Mouse (Mus musculus) hindbrain, embryonic 11.5 days (tissue): ENCODE data around the gene Bcl7c. TPM values are rescaled to one million over a fixed set of nuclear protein-coding genes. Genes with fewer than 3 reads are reported as not detected.

Source experiments
- ATAC-seq: fragments of 200-750 bp; cut with Nextera tagmentation; 2 replicates; pipeline ENCODE4 v1.8.0; 2017; ENCODE audit warnings: mild to moderate bottlenecking, moderate TSS enrichment, moderate library complexity; ENCODE audit not compliant: low FRiP score
- DNase-seq: peaks from one replicate; pipeline ENCODE4 v3.0.0-alpha.2; 2015; ENCODE audit warnings: low spot score
- H3K27ac ChIP-seq: fragments of 300-500 bp; sonication (generic); 2 replicates; pipeline ENCODE4 v1.5.1; 2014; ENCODE audit warnings: mild to moderate bottlenecking, low read depth, low read length
- H3K27me3 ChIP-seq: fragments of 300-500 bp; sonication (generic); 2 replicates; pipeline ENCODE4 v1.6.1; 2014; ENCODE audit warnings: mild to moderate bottlenecking, low read length, moderate library complexity, mixed read lengths; ENCODE audit not compliant: control insufficient read depth, insufficient read depth
- H3K36me3 ChIP-seq: fragments of 300-500 bp; sonication (generic); 2 replicates; pipeline ENCODE4 v1.6.1; 2014; ENCODE audit warnings: mild to moderate bottlenecking, low read length, moderate library complexity, mixed read lengths; ENCODE audit not compliant: control insufficient read depth, insufficient read depth
- H3K4me1 ChIP-seq: fragments of 300-500 bp; sonication (generic); replicated peaks from 2 replicates; pipeline ENCODE4 v1.6.1; 2014; ENCODE audit warnings: low read length, mixed read lengths; ENCODE audit not compliant: control insufficient read depth, insufficient read depth
- H3K4me2 ChIP-seq: fragments of 300-500 bp; sonication (generic); replicated peaks from 2 replicates; pipeline ENCODE4 v1.6.1; 2014; ENCODE audit warnings: mild to moderate bottlenecking, low read depth, low read length
- H3K4me3 ChIP-seq: fragments of 300-500 bp; sonication (generic); 2 replicates; pipeline ENCODE4 v1.5.1; 2014; ENCODE audit warnings: low read depth, low read length
- H3K9ac ChIP-seq: fragments of 300-500 bp; sonication (generic); 2 replicates; pipeline ENCODE4 v1.6.1; 2014; ENCODE audit warnings: low read depth, low read length
- H3K9me3 ChIP-seq: fragments of 300-500 bp; sonication (generic); 2 replicates; pipeline ENCODE4 v1.6.1; 2016; ENCODE audit warnings: low read length; ENCODE audit not compliant: control insufficient read depth
- WGBS: fragments of 180-500 bp; shearing (Covaris S2); extraction: QIAGEN DNeasy Blood & Tissue Kit; methylation state at CpG from one replicate; pipeline ENCODE4 v1.1.7; 2014; 5-methylcytosine and 5-hydroxymethylcytosine counted together
- polyA plus RNA-seq: library from polyadenylated mRNA; unstranded; fragments of >200 nt; fragmentation: Nextera tagmentation; extraction: Ambion mirVana; gene quantifications from 2 replicates; pipeline ENCODE4 v1.2.1, GENCODE M21; 2014

The Bcl7c gene
- polyA plus RNA-seq, 1 experiment from 2014 or later: 61.5 TPM

DNA sequence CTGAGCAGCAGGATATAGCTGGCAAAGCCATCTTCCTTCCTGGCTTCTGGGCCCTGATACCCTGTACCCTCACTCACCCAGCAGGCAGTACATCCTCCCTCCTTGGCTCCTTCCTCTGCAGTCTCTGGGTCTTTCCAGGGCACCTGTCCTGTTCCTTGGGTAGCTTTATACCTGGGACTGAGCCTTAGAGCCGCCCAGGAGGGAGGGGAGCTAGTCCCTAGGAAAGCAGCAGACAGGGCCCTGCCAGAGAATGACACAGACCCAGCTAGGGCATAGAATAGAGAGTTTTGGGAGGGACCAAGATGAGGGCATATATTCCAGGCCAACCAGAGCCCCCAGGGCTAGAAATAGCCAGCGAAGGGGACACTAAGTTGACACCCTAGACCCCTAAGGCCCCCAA, 16.8 kb upstream of the Bcl7c start:
- no peaks in the 10 kb centered on the region for H3K27me3 ChIP-seq
- no peaks in the 10 kb centered on the region for H3K9me3 ChIP-seq
- H3K36me3 ChIP-seq: no peaks in the 10 kb centered on the region
- no peaks in the 10 kb centered on the region for H3K4me1 ChIP-seq
- ATAC-seq: no peak
- 35% methylated on average over 2 of the region's 2 CpGs for WGBS
- no peak overlapping the region for H3K9ac ChIP-seq
- H3K4me2 ChIP-seq: no peak overlapping the region
- no peak overlapping the region for H3K27ac ChIP-seq
- DNase-seq: no peak
- H3K4me3 ChIP-seq: no peak overlapping the region

DNA sequence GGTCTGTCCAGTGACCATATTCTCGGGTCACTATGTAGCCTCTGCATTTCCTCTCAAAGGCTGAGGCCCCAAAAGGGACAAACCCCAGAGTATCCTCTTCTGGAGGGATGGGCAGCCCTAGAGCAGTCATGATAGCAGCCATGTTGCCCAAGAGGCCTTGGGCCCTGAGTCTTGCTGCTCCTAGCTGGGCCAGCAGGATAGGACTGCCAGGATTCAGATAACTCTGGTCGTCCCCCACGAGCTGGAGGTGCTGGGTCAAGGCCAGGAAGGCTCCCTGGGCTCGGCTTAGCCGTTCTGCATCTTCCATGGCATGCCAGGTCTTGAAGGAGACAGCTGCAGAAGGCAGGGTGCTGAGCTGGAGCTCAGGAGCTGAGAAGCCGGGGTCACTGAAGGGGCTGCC, 10.5 kb upstream of the Bcl7c start:
- no peaks in the 10 kb centered on the region for H3K36me3 ChIP-seq
- ATAC-seq (no peak), DNase-seq (no peak)
- no peak overlapping the region for H3K9ac ChIP-seq
- 87% methylated on average over 6 of the region's 6 CpGs for WGBS
- H3K4me2 ChIP-seq: no peak overlapping the region
- H3K27ac ChIP-seq: no peak overlapping the region
- peaks cover 3% of the 10 kb centered on the region; the same call in 1 of the 2 replicates for H3K4me1 ChIP-seq
- no peak overlapping the region for H3K4me3 ChIP-seq
- no peaks in the 10 kb centered on the region for H3K9me3 ChIP-seq
- peaks cover 2% of the 10 kb centered on the region; the same call in 1 of the 2 replicates for H3K27me3 ChIP-seq

GRCm38 (mm10) chr7:127718339-127718738, 9.6 kb upstream of the Bcl7c start:
- Histone ChIP-seq H3K9ac (no peak overlapping the region), H3K27me3 (peaks cover 2% of the 10 kb centered on the region; the same call in 1 of the 2 replicates), H3K9me3 (no peaks in the 10 kb centered on the region), H3K4me2 (no peak overlapping the region), H3K4me1 (peaks cover 3% of the 10 kb centered on the region; the same call in 1 of the 2 replicates), H3K36me3 (no peaks in the 10 kb centered on the region), H3K27ac (no peak overlapping the region), H3K4me3 (no peak overlapping the region)
- no peak for DNase-seq
- ATAC-seq: no peak
- 89% methylated on average over 6 of the region's 6 CpGs for whole genome bisulfite sequencing

DNA sequence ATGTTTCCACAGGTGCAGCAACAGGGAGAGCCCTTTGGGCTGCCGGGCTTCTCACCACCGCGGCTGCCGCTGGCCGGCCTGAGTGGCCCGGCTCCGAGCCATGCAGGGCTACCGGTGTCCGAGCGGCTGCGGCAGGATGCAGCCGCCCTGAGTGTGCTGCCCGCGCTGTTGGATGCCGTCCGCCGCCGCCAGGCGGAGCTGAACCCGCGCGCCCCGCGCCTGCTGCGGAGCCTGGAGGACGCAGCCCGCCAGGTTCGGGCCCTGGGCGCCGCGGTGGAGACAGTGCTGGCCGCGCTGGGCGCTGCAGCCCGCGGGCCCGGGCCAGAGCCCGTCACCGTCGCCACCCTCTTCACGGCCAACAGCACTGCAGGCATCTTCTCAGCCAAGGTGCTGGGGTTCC, 8.3 kb upstream of the Bcl7c start:
- Histone ChIP-seq H3K36me3 (no peaks in the 10 kb centered on the region), H3K9me3 (no peaks in the 10 kb centered on the region), H3K9ac (peak overlapping the region; percentile 54; the same call in 1 of the 2 replicates), H3K27me3 (peaks cover 2% of the 10 kb centered on the region; the same call in 1 of the 2 replicates), H3K27ac (no peak overlapping the region), H3K4me2 (peak overlapping the region; percentile 62), H3K4me3 (peak overlapping the region; percentile 29), H3K4me1 (peaks cover 9% of the 10 kb centered on the region)
- WGBS: 1% methylated on average over 39 of the region's 41 CpGs
- peak; percentile 78 for DNase-seq
- ATAC-seq: peak; percentile 62

- Histone ChIP-seq H3K36me3 (no peaks in the 10 kb centered on the region), H3K4me1 (peaks cover 9% of the 10 kb centered on the region), H3K4me2 (no peak overlapping the region), H3K9me3 (no peaks in the 10 kb centered on the region), H3K9ac (no peak overlapping the region), H3K27me3 (peaks cover 2% of the 10 kb centered on the region; the same call in 1 of the 2 replicates), H3K27ac (no peak overlapping the region), H3K4me3 (no peak overlapping the region)
- ATAC-seq (no peak), DNase-seq (no peak)
- WGBS: 87% methylated on average over 4 of the region's 4 CpGs
Observed at GRCm38 (mm10) chr7:127714816-127715215, 6.1 kb upstream of the Bcl7c start.

DNA sequence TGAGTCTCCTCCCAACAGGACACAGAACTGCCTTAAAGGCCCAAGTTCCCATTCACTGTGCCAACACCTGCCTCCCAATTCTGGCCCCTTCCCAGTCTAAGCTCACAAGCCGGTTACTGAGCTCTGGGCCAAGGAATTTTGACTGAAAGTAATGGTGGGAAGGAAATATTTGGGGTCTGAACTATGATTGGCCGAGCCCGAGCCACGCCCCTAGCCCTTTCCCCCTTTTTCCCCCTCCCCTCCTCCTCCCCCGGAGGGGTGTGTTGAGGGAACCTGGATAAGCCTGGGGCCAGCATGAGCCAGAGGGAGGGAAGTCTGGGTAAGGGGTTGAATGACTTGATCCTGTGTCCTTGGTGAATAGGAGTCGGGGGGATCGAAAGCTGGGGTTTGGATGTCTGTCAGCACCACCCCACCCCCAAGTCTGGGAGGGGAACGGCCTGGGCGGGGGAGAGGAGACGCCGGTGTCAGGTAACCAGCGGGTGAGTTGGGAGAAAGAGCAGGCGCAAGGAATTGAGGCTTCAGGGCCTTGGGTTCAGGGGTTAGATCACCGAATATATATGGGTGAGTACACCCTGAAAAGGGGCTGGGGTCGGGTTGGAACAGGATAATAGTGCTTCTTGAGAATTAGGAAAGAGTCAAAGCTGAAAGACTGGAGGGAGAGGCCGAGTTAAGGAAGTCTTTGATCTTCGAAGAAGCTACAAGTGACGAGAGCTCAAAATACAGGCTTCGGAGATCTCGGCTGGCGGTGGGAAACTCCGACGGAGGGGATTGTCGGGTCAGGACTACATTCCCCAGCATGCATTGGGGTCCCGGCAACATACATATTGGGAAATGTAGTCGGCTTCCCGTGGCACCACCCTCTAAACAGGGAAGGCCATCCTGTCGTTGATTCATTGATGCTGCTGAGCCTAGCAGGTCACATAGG, 4.0 kb upstream of the Bcl7c start, which contains the start of gene Ctf1:
TSS of gene Ctf1 (plus strand) at position 276 of the 925 bp plus-strand sequence.
- Histone ChIP-seq H3K27me3 (peaks cover 2% of the 10 kb centered on the region; the same call in 1 of the 2 replicates), H3K27ac (peak within 1 kb of the TSS; percentile 58; the same call in 1 of the 2 replicates), H3K4me3 (peak within 1 kb of the TSS; percentile 28), H3K9me3 (no peaks in the 10 kb centered on the region), H3K36me3 (no peaks in the 10 kb centered on the region), H3K9ac (peak within 1 kb of the TSS; percentile 49), H3K4me2 (peak within 1 kb of the TSS; percentile 56), H3K4me1 (peaks cover 10% of the 10 kb centered on the region)
- ATAC-seq (peak; percentile 53), DNase-seq (peak; percentile 86)
- WGBS: 2% methylated on average over 27 of the region's 28 CpGs

DNA sequence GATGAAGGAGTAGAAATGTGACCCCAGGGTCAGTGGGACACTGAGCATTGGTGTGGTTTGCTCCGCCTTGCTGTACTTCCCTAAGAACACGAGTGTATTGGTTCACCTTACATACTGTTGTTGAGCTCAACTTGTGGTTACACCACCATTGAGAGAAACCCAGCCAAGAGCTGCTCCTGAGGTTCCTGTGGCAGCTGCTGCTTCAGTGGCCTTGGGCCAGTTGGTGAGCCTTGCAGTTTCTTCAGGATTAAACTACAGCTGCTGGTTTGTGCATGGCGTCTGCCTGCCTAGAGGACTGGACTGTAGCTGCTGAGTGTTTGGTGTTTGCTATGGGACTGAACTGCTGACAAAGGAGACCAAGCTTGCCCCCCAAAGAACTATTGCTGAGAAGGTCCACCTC, 2.7 kb upstream of the Bcl7c start:
- no peak for ATAC-seq
- Histone ChIP-seq H3K4me3 (no peak overlapping the region), H3K27me3 (no peaks in the 10 kb centered on the region), H3K4me2 (no peak overlapping the region), H3K27ac (no peak overlapping the region), H3K4me1 (peaks cover 13% of the 10 kb centered on the region), H3K9ac (no peak overlapping the region), H3K36me3 (no peaks in the 10 kb centered on the region), H3K9me3 (no peaks in the 10 kb centered on the region)
- WGBS: 77% methylated on average over 3 of the region's 3 CpGs
- no peak for DNase-seq

- DNase-seq (no peak), ATAC-seq (no peak)
- WGBS: 92% methylated on average over 3 of the region's 3 CpGs
- H3K27me3 ChIP-seq: no peaks in the 10 kb centered on the region
- H3K4me3 ChIP-seq: no peak overlapping the region
- H3K4me2 ChIP-seq: no peak overlapping the region
- no peak overlapping the region for H3K27ac ChIP-seq
- 0 out of 2 replicates have a peak, but pooled peaks cover 2% of the 10 kb centered on the region for H3K36me3 ChIP-seq
- H3K9ac ChIP-seq: no peak overlapping the region
- no peaks in the 10 kb centered on the region for H3K9me3 ChIP-seq
- H3K4me1 ChIP-seq: peaks cover 13% of the 10 kb centered on the region
Observed at GRCm38 (mm10) chr7:127711031-127711430, 2.3 kb upstream of the Bcl7c start.
